Mouse (Mus musculus) limb, embryonic 14.5 days (tissue): Measurements from ENCODE around the gene Psd. TPM values are rescaled to one million over a fixed set of nuclear protein-coding genes. Genes with fewer than 3 reads are reported as not detected.
A peak's percentile ranks its signal among the peaks of the same experiment; 100 is the strongest.

Experiments used
- ATAC-seq: fragments of 200-750 bp; cut with Nextera tagmentation; 2 replicates; pipeline ENCODE4 v1.8.0; 2017; ENCODE audit warnings: low read depth, moderate number of reproducible peaks, moderate TSS enrichment; ENCODE audit not compliant: low FRiP score
- DNase-seq: peaks from one replicate; pipeline ENCODE4 v3.0.0-alpha.2; 2015; ENCODE audit warnings: low spot score
- H3K27ac ChIP-seq: fragments of 300-500 bp; sonication (generic); replicated peaks from 2 replicates; pipeline ENCODE4 v1.5.1; 2014; ENCODE audit warnings: low read depth, mild to moderate bottlenecking, low read length, moderate library complexity, mixed read lengths
- H3K27me3 ChIP-seq: fragments of 300-500 bp; sonication (generic); 2 replicates; pipeline ENCODE4 v1.6.1; 2014; ENCODE audit warnings: low read length, mixed read lengths; ENCODE audit not compliant: control insufficient read depth, insufficient read depth
- H3K36me3 ChIP-seq: fragments of 300-500 bp; sonication (generic); 2 replicates; pipeline ENCODE4 v1.6.1; 2014; ENCODE audit warnings: mild to moderate bottlenecking, low read length, moderate library complexity, mixed read lengths; ENCODE audit not compliant: control insufficient read depth, insufficient read depth
- H3K4me1 ChIP-seq: fragments of 300-500 bp; sonication (generic); 2 replicates; pipeline ENCODE4 v1.6.1; 2014; ENCODE audit warnings: antibody characterized with exemption, low read length, mixed read lengths; ENCODE audit not compliant: control insufficient read depth, insufficient read depth
- H3K4me2 ChIP-seq: fragments of 300-500 bp; sonication (generic); replicated peaks from 2 replicates; pipeline ENCODE4 v1.6.1; 2014; ENCODE audit warnings: low read depth, mild to moderate bottlenecking, low read length, moderate library complexity; ENCODE audit not compliant: severe bottlenecking
- H3K4me3 ChIP-seq: fragments of 300-500 bp; sonication (generic); replicated peaks from 2 replicates; pipeline ENCODE4 v1.5.1; 2014; ENCODE audit warnings: low read length
- H3K9ac ChIP-seq: fragments of 300-500 bp; sonication (generic); 2 replicates; pipeline ENCODE4 v1.6.1; 2014; ENCODE audit warnings: mild to moderate bottlenecking, low read depth, low read length, moderate library complexity; ENCODE audit not compliant: severe bottlenecking
- H3K9me3 ChIP-seq: fragments of 300-500 bp; sonication (generic); 2 replicates; pipeline ENCODE4 v1.6.1; 2016; ENCODE audit warnings: low read length; ENCODE audit not compliant: control insufficient read depth
- POLR2A ChIP-seq: fragments of 200-500 bp; IDR thresholded peaks from 2 replicates; pipeline ENCODE4 v1.8.0; 2012; ENCODE audit warnings: inconsistent platforms, mild to moderate bottlenecking, moderate library complexity, borderline replicate concordance; ENCODE audit not compliant: insufficient read depth, insufficient read length; ENCODE audit errors: extremely low read depth
- WGBS: fragments of 180-500 bp; shearing (Covaris S2); extraction: QIAGEN DNeasy Blood & Tissue Kit; methylation state at CpG from one replicate; pipeline ENCODE4 v1.1.7; 2014; 5-methylcytosine and 5-hydroxymethylcytosine counted together
- polyA plus RNA-seq, 2 experiments: library from polyadenylated mRNA; depleted of rRNA in 1 of 2; stranded (reverse) in 1 of 2; unstranded in 1 of 2; fragments of >200 nt; fragmentation: Nextera tagmentation in 1 of 2; extraction: Ambion mirVana in 1 of 2; gene quantifications; 2 replicates each; pipeline versions ENCODE4 v1.2.1 to v1.2.3; 2012 to 2014

The Psd gene
- polyA plus RNA-seq, 2 experiments: 5.5 to 7.8 TPM

- peaks cover 91% of the 10 kb centered on the region for H3K27me3 ChIP-seq
- H3K4me3 ChIP-seq: peak overlapping the region; percentile 43
- H3K4me1 ChIP-seq: peaks cover 7% of the 10 kb centered on the region
- WGBS: 2% methylated on average over 30 of the region's 42 CpGs
- no peak for DNase-seq
- H3K27ac ChIP-seq: no peak overlapping the region
- no peak for ATAC-seq
- no peak for TF ChIP-seq POLR2A
- no peaks in the 10 kb centered on the region for H3K9me3 ChIP-seq
- peak overlapping the region; percentile 43 for H3K9ac ChIP-seq
- no peaks in the 10 kb centered on the region for H3K36me3 ChIP-seq
- peak overlapping the region; percentile 70 for H3K4me2 ChIP-seq
These were observed 8.9 kb downstream of the Psd start for GRCm38 (mm10) chr19:46318031-46318471.

- Histone ChIP-seq H3K4me2 (peak overlapping the region; percentile 70), H3K9ac (peak overlapping the region; percentile 43), H3K9me3 (no peaks in the 10 kb centered on the region), H3K27ac (no peak overlapping the region), H3K4me3 (peak overlapping the region; percentile 43), H3K4me1 (peaks cover 7% of the 10 kb centered on the region), H3K27me3 (peaks cover 86% of the 10 kb centered on the region), H3K36me3 (no peaks in the 10 kb centered on the region)
- TF ChIP-seq POLR2A: no peak
- DNase-seq (no peak), ATAC-seq (peak; percentile 34; the same call in 1 of the 2 replicates)
- 0% methylated on average over 25 of the region's 48 CpGs for WGBS
These were observed 9.4 kb downstream of the Psd start for GRCm38 (mm10) chr19:46317546-46317885.

GRCm38 (mm10) chr19:46316846-46317545, 10.0 kb downstream of the Psd start:
- Histone ChIP-seq H3K9me3 (no peaks in the 10 kb centered on the region), H3K9ac (peak overlapping the region; percentile 43), H3K27ac (no peak overlapping the region), H3K36me3 (peaks cover 2% of the 10 kb centered on the region; the same call in 1 of the 2 replicates), H3K4me1 (peaks cover 7% of the 10 kb centered on the region), H3K27me3 (peaks cover 83% of the 10 kb centered on the region), H3K4me2 (peak overlapping the region; percentile 70), H3K4me3 (peak overlapping the region; percentile 43)
- DNase-seq (no peak), ATAC-seq (0 out of 2 replicates have a peak, but pooled peaks have one; percentile 4)
- 33% methylated on average over 13 of the region's 15 CpGs for WGBS
- TF ChIP-seq POLR2A: no peak

GRCm38 (mm10) chr19:46315752-46316610, 11.0 kb downstream of the Psd start:
- Histone ChIP-seq H3K4me1 (peaks cover 7% of the 10 kb centered on the region), H3K9ac (no peak overlapping the region), H3K4me2 (no peak overlapping the region), H3K36me3 (peaks cover 12% of the 10 kb centered on the region), H3K4me3 (no peak overlapping the region), H3K27ac (no peak overlapping the region), H3K27me3 (peaks cover 78% of the 10 kb centered on the region), H3K9me3 (no peaks in the 10 kb centered on the region)
- WGBS: 46% methylated on average over 12 of the region's 12 CpGs
- ATAC-seq: no peak
- DNase-seq: no peak
- TF ChIP-seq POLR2A: no peak
